Mouse (Mus musculus) heart, embryonic 14.5 days (tissue): ENCODE results near the gene Actr5. TPM values are rescaled to one million over a fixed set of nuclear protein-coding genes. Genes with fewer than 3 reads are reported as not detected.

Experiments used
- ATAC-seq: fragments of 200-750 bp; cut with Nextera tagmentation; 2 replicates; pipeline ENCODE4 v1.8.0; 2017; ENCODE audit warnings: low read depth, moderate TSS enrichment; ENCODE audit not compliant: insufficient number of reproducible peaks, insufficient read depth, low FRiP score
- H3K27ac ChIP-seq, 2 experiments: fragments of 200-500 bp in 1 of 2; fragments of 300-500 bp in 1 of 2; sonication (generic) in 1 of 2; replicated peaks in 1 of 2; 2 replicates each; pipeline ENCODE4 v1.5.1; 2012 to 2014; ENCODE audit warnings: low read depth in 2 of 2, low read length in 2 of 2, control low read depth in 1 of 2, mild to moderate bottlenecking in 1 of 2, mixed read lengths in 1 of 2; ENCODE audit not compliant: control insufficient read depth in 1 of 2, insufficient read depth in 1 of 2
- H3K27me3 ChIP-seq: fragments of 300-500 bp; sonication (generic); 2 replicates; pipeline ENCODE4 v1.6.1; 2014; ENCODE audit warnings: mild to moderate bottlenecking, low read length, control low read depth; ENCODE audit not compliant: control insufficient read depth, insufficient read depth
- H3K36me3 ChIP-seq: fragments of 300-500 bp; sonication (generic); 2 replicates; pipeline ENCODE4 v1.6.1; 2014; ENCODE audit warnings: mild to moderate bottlenecking, control low read depth, low read length, mixed read lengths; ENCODE audit not compliant: control insufficient read depth, insufficient read depth
- H3K4me1 ChIP-seq, 2 experiments: fragments of 200-500 bp in 1 of 2; fragments of 300-500 bp in 1 of 2; sonication (generic) in 1 of 2; 2 replicates each; pipeline ENCODE4 v1.6.1; 2012 to 2014; ENCODE audit warnings: low read length in 2 of 2, control low read depth in 1 of 2, mixed read lengths in 1 of 2; ENCODE audit not compliant: control insufficient read depth in 2 of 2, insufficient read depth in 2 of 2
- H3K4me2 ChIP-seq: fragments of 300-500 bp; sonication (generic); 2 replicates; pipeline ENCODE4 v1.6.1; 2014; ENCODE audit warnings: mild to moderate bottlenecking, low read length
- H3K4me3 ChIP-seq, 2 experiments: fragments of 200-500 bp in 1 of 2; fragments of 300-500 bp in 1 of 2; sonication (generic) in 1 of 2; 2 replicates each; pipeline ENCODE4 v1.5.1; 2012 to 2014; ENCODE audit warnings: low read length in 2 of 2, mild to moderate bottlenecking in 2 of 2, control low read depth in 1 of 2, low read depth in 1 of 2, moderate library complexity in 1 of 2; ENCODE audit not compliant: control insufficient read depth in 1 of 2, insufficient read depth in 1 of 2
- H3K9ac ChIP-seq: fragments of 300-500 bp; sonication (generic); 2 replicates; pipeline ENCODE4 v1.6.1; 2014; ENCODE audit warnings: mild to moderate bottlenecking, low read length
- H3K9me3 ChIP-seq: fragments of 300-500 bp; sonication (generic); 2 replicates; pipeline ENCODE4 v1.6.1; 2016; ENCODE audit warnings: low read length, control low read depth; ENCODE audit not compliant: control insufficient read depth
- WGBS: fragments of 180-500 bp; shearing (Covaris S2); extraction: QIAGEN DNeasy Blood & Tissue Kit; methylation state at CpG from one replicate; pipeline ENCODE4 v1.1.7; 2014; 5-methylcytosine and 5-hydroxymethylcytosine counted together
- polyA plus RNA-seq: library from polyadenylated mRNA; unstranded; fragments of >200 nt; fragmentation: Nextera tagmentation; extraction: Ambion mirVana; gene quantifications from 2 replicates; pipeline ENCODE4 v1.2.1, GENCODE M21; 2014

The Actr5 gene
- polyA plus RNA-seq: 7.9 and 8.6 TPM in 2 replicates

GRCm38 (mm10) chr2:158624718-158625222, at the start of gene Actr5:
Actr5 (plus strand) TSS chr2:158624888.
- Histone ChIP-seq H3K4me1 (peaks cover 3 to 8% of the 10 kb centered on the region in 2 experiments; a peak in 2 of 4 replicates), H3K9ac (peak within 1 kb of the TSS; percentile 80), H3K4me2 (peak within 1 kb of the TSS; percentile 80), H3K9me3 (no peaks in the 10 kb centered on the region), H3K4me3 (peak within 1 kb of the TSS; percentile 68 to 83), H3K36me3 (peaks cover 35% of the 10 kb centered on the region), H3K27ac (peak within 1 kb of the TSS; percentile 71 to 89), H3K27me3 (peaks cover 7% of the 10 kb centered on the region; the same call in 1 of the 2 replicates)
- 0% methylated on average over 38 of the region's 39 CpGs for WGBS
- peak; percentile 92 for ATAC-seq

- no peak for ATAC-seq
- H3K36me3 ChIP-seq: no peaks in the 10 kb centered on the region
- H3K9ac ChIP-seq: no peak overlapping the region
- H3K4me2 ChIP-seq: no peak overlapping the region
- 0 out of 2 replicates have a peak, but pooled peaks cover 2% of the 10 kb centered on the region for H3K27me3 ChIP-seq
- H3K27ac ChIP-seq: no peak overlapping the region
- H3K4me3 ChIP-seq: no peak overlapping the region
- no peaks in the 10 kb centered on the region for H3K9me3 ChIP-seq
- peaks cover 0 to 2% of the 10 kb centered on the region in 2 experiments; a peak in 1 of 4 replicates for H3K4me1 ChIP-seq
- WGBS: 42% methylated on average over 4 of the region's 4 CpGs
Measured at GRCm38 (mm10) chr2:158579979-158580378, 44.7 kb upstream of the Actr5 start.

- no peak overlapping the region for H3K4me2 ChIP-seq
- ATAC-seq: no peak
- WGBS: under 1% methylated on average over 12 of the region's 12 CpGs
Measured at GRCm38 (mm10) chr2:158584621-158585358, 39.9 kb upstream of the Actr5 start.

GRCm38 (mm10) chr2:158588524-158589271, 36.0 kb upstream of the Actr5 start:
- ATAC-seq: no peak

More at GRCm38 (mm10) chr2:158584621-158585358, 39.9 kb upstream of the Actr5 start:
- Histone ChIP-seq H3K4me3 (no peak overlapping the region), H3K9ac (no peak overlapping the region), H3K9me3 (no peaks in the 10 kb centered on the region), H3K27me3 (peaks cover 3% of the 10 kb centered on the region; the same call in 1 of the 2 replicates), H3K27ac (no peak overlapping the region), H3K4me1 (peaks cover 0 to 2% of the 10 kb centered on the region in 2 experiments; a peak in 1 of 4 replicates), H3K36me3 (no peaks in the 10 kb centered on the region)

GRCm38 (mm10) chr2:158590495-158590894, 34.2 kb upstream of the Actr5 start:
- Histone ChIP-seq H3K9me3 (no peaks in the 10 kb centered on the region), H3K4me1 (no peaks in the 10 kb centered on the region), H3K9ac (no peak overlapping the region), H3K4me2 (no peak overlapping the region), H3K27ac (no peak overlapping the region), H3K4me3 (no peak overlapping the region), H3K27me3 (peaks cover 7% of the 10 kb centered on the region), H3K36me3 (no peaks in the 10 kb centered on the region)
- WGBS: 37% methylated on average over 3 of the region's 3 CpGs
- no peak for ATAC-seq

More at GRCm38 (mm10) chr2:158588524-158589271, 36.0 kb upstream of the Actr5 start:
- 51% methylated on average over 8 of the region's 8 CpGs for WGBS
- peaks cover 3% of the 10 kb centered on the region; the same call in 1 of the 2 replicates for H3K27me3 ChIP-seq
- no peaks in the 10 kb centered on the region for H3K36me3 ChIP-seq
- no peak overlapping the region for H3K9ac ChIP-seq
- no peak overlapping the region for H3K4me2 ChIP-seq
- no peak overlapping the region for H3K4me3 ChIP-seq
- H3K4me1 ChIP-seq: peaks cover 0 to 2% of the 10 kb centered on the region in 2 experiments; a peak in 1 of 4 replicates
- no peaks in the 10 kb centered on the region for H3K9me3 ChIP-seq
- no peak overlapping the region for H3K27ac ChIP-seq

GRCm38 (mm10) chr2:158591286-158591685, 33.4 kb upstream of the Actr5 start:
- 40% methylated on average over 5 of the region's 5 CpGs for WGBS
- peaks cover 13% of the 10 kb centered on the region for H3K27me3 ChIP-seq
- no peak overlapping the region for H3K4me2 ChIP-seq
- H3K36me3 ChIP-seq: no peaks in the 10 kb centered on the region
- H3K4me3 ChIP-seq: no peak overlapping the region
- ATAC-seq: no peak
- no peaks in the 10 kb centered on the region for H3K9me3 ChIP-seq
- no peaks in the 10 kb centered on the region for H3K4me1 ChIP-seq
- H3K27ac ChIP-seq: no peak overlapping the region
- no peak overlapping the region for H3K9ac ChIP-seq

GRCm38 (mm10) chr2:158593371-158593770, 31.3 kb upstream of the Actr5 start:
- ATAC-seq: no peak
- Histone ChIP-seq H3K9ac (no peak overlapping the region), H3K4me1 (no peaks in the 10 kb centered on the region), H3K9me3 (no peaks in the 10 kb centered on the region), H3K4me3 (no peak overlapping the region), H3K4me2 (no peak overlapping the region), H3K27me3 (peaks cover 20% of the 10 kb centered on the region), H3K27ac (no peak overlapping the region), H3K36me3 (no peaks in the 10 kb centered on the region)
- WGBS: 75% methylated on average over 4 of the region's 4 CpGs
